In the genomic region with DNA sequence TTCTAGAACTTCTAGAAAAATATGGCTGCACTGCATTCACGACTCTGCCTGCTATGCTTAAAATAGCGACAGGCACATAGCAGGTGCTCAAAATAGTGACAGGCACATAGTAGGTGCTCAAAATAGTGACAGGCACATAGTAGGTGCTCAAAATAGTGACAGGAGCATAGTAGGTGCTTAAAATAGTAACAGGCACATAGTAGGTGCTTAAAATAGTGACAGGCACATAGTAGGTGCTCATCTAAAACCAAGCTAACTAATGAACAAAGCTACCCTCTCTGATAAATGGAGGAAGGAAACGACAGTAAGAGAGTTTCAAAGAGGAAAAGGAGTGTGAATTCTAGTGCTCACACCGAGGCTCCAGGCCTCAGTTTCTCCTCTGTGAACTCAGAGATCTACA, we compare ENCODE assay signal across 24 mouse cellular contexts. TPM values are rescaled to one million over a fixed set of nuclear protein-coding genes. Genes with fewer than 3 reads are reported as not detected.
DNase-seq lines count a peak whose midpoint lies in the region; ATAC-seq and TF ChIP-seq lines count a peak whose summit lies in the region.
"Had no signal": no experiment of that assay in that cellular context is flagged by ENCODE, and none has a peak within 500 bp of the region (broad histone marks: within the 10 kb centered on the region; RNA-seq: fewer than 3 reads in every experiment).

No protein-coding gene starts in this region.

- no peak overlapping the region for H3K27ac ChIP-seq in CH12.LX (ENCODE audit: insufficient read depth, low read depth)
- H3K27ac ChIP-seq in MEL (ENCODE audit: control insufficient read depth, low read depth, low read length), result no peak overlapping the region
- H3K27ac ChIP-seq in intestine, embryonic 15.5 days, result no peak overlapping the region
- no peak overlapping the region for H3K27ac ChIP-seq in liver, embryonic 11.5 days (ENCODE audit: low read depth, low read length)

- 86% methylated on average over 4 of the region's 4 CpGs for WGBS in intestine, embryonic 15.5 days
- WGBS in liver, embryonic 11.5 days, result 82% methylated on average over 4 of the region's 4 CpGs

- dilution Hi-C loops in CH12.LX (cut with MboI; ENCODE audit: extremely low pct_ligation_motif_present, extremely low pct_unique_long_range_greater_than_20kb, low sequenced_read_pairs), result no loop called here

- H3K79me2 ChIP-seq in CH12.LX (replicated peaks; ENCODE audit: control insufficient read depth, extremely low read depth, insufficient read depth, poor library complexity, severe bottlenecking) (no peaks in the 10 kb centered on the region), MEL (ENCODE audit: control insufficient read depth, insufficient read depth, low read length, poor library complexity) (no peaks in the 10 kb centered on the region)

- DNase-seq in CH12.LX (ENCODE audit: extremely low read depth) (no peak), MEL (ENCODE audit: low read depth, low spot score) (no peak)
- DNase-seq in liver, embryonic 11.5 days (ENCODE audit: low spot score), result no peak
- DNase-seq: adrenal gland, adult 2 months; adrenal gland, adult 8-10 months; adrenal gland, postnatal 10 days; adrenal gland, postnatal 14 days; adrenal gland, postnatal 25 days; adrenal gland, postnatal 36 days; B cell, adult 2 months; cerebellum, adult 11 months; cerebellum, adult 11-12 months; cerebellum, adult 18-20 months; cerebellum, adult 2 months; cerebellum, adult 8-10 months had no signal

- in situ Hi-C loops in CH12.LX (cut with MboI; ENCODE audit: low pct_ligation_motif_present, low pct_unique_long_range_greater_than_20kb, low sequenced_read_pairs), result no loop called here

- H3K9me3 ChIP-seq in CH12.LX (replicated peaks; ENCODE audit: low read length), result no peaks in the 10 kb centered on the region
- no peaks in the 10 kb centered on the region for H3K9me3 ChIP-seq in MEL (replicated peaks; ENCODE audit: insufficient read depth, low read length)
- no peaks in the 10 kb centered on the region for H3K9me3 ChIP-seq in intestine, embryonic 15.5 days
- H3K9me3 ChIP-seq in liver, embryonic 11.5 days (ENCODE audit: control insufficient read depth, low read length), result no peaks in the 10 kb centered on the region
- H3K9me3 ChIP-seq: G1E had no signal

- no peak for ATAC-seq in intestine, embryonic 15.5 days
- ATAC-seq in liver, embryonic 11.5 days (replicated peaks; ENCODE audit: low FRiP score), result no peak
- ATAC-seq: activated CD4-positive, CD25-positive, alpha-beta regulatory T cell, adult 4 months; CD4-positive, CD25-positive, alpha-beta regulatory T cell, adult 4 months; Patski had no signal

- TF ChIP-seq CTCF in CH12.LX (conservative IDR thresholded peaks at IDR 0.05 in 1 of 2, IDR thresholded peaks at IDR 0.05 in 1 of 2; ENCODE audit: low read depth in 2 of 2, low read length in 2 of 2) (no peak), MEL (IDR thresholded peaks at IDR 0.05 in 2 of 3, conservative IDR thresholded peaks at IDR 0.05 in 1 of 3; ENCODE audit: control insufficient read depth in 1 of 3, insufficient read depth in 1 of 3, low read depth in 2 of 3, low read length in 3 of 3, poor library complexity in 1 of 3, severe bottlenecking in 1 of 3) (no peak)

- H3K4me3 ChIP-seq in CH12.LX (replicated peaks in 1 of 3; ENCODE audit: low read depth in 2 of 3, low read length in 2 of 3, poor library complexity in 1 of 3), result no peak overlapping the region
- no peak overlapping the region for H3K4me3 ChIP-seq in MEL (ENCODE audit: control insufficient read depth in 1 of 2, insufficient read depth in 1 of 2, low read depth in 2 of 2, low read length in 2 of 2)
- no peak overlapping the region for H3K4me3 ChIP-seq in intestine, embryonic 15.5 days (replicated peaks)
- H3K4me3 ChIP-seq in liver, embryonic 11.5 days (ENCODE audit: low read depth, low read length), result no peak overlapping the region

- H3K4me2 ChIP-seq in CH12.LX (ENCODE audit: insufficient read depth, low read depth, poor library complexity, severe bottlenecking), result no peak overlapping the region
- no peak overlapping the region for H3K4me2 ChIP-seq in intestine, embryonic 15.5 days (replicated peaks)
- no peak overlapping the region for H3K4me2 ChIP-seq in liver, embryonic 11.5 days

- no peak for TF ChIP-seq RAD21 in CH12.LX (IDR thresholded peaks at IDR 0.05; ENCODE audit: low read depth, low read length)
- no peak for TF ChIP-seq RAD21 in MEL (IDR thresholded peaks at IDR 0.05; ENCODE audit: low read depth, low read length)

- H3K36me3 ChIP-seq in CH12.LX (replicated peaks in 1 of 2; ENCODE audit: control insufficient read depth in 1 of 2, insufficient read depth in 1 of 2, low read length in 1 of 2) (no peaks in the 10 kb centered on the region), MEL (ENCODE audit: control insufficient read depth in 1 of 2, insufficient read depth in 2 of 2, low read length in 2 of 2) (peaks cover 0 to 2% of the 10 kb centered on the region in 2 experiments; a peak in 1 of 4 replicates)
- H3K36me3 ChIP-seq in intestine, embryonic 15.5 days, result no peaks in the 10 kb centered on the region
- no peaks in the 10 kb centered on the region for H3K36me3 ChIP-seq in liver, embryonic 11.5 days (ENCODE audit: control insufficient read depth, insufficient read depth, low read length)
- H3K36me3 ChIP-seq: G1E had no signal

- H3K4me1 ChIP-seq in CH12.LX (ENCODE audit: control insufficient read depth in 1 of 2, insufficient read depth in 2 of 2) (no peaks in the 10 kb centered on the region), MEL (ENCODE audit: control insufficient read depth in 1 of 2, insufficient read depth in 2 of 2, low read length in 2 of 2) (peaks cover under 1 to 8% of the 10 kb centered on the region in 2 experiments; a peak in 3 of 4 replicates)
- no peaks in the 10 kb centered on the region for H3K4me1 ChIP-seq in intestine, embryonic 15.5 days (replicated peaks)
- H3K4me1 ChIP-seq in liver, embryonic 11.5 days (replicated peaks; ENCODE audit: control insufficient read depth, insufficient read depth, low read length), result no peaks in the 10 kb centered on the region

- no peak overlapping the region for H3K9ac ChIP-seq in CH12.LX (ENCODE audit: insufficient read depth, low read depth)
- H3K9ac ChIP-seq in MEL (ENCODE audit: control insufficient read depth, low read depth, low read length, poor library complexity, severe bottlenecking), result no peak overlapping the region
- H3K9ac ChIP-seq in intestine, embryonic 15.5 days, result no peak overlapping the region
- H3K9ac ChIP-seq in liver, embryonic 11.5 days (ENCODE audit: low read depth, low read length), result no peak overlapping the region

- TF ChIP-seq POLR2A in CH12.LX (IDR thresholded peaks at IDR 0.05; ENCODE audit: low read depth, low read length) (no peak), MEL (IDR thresholded peaks at IDR 0.05; ENCODE audit: control insufficient read depth in 1 of 2, insufficient read depth in 1 of 2, low read depth in 1 of 2, low read length in 2 of 2, poor library complexity in 1 of 2) (no peak)

- H3K27me3 ChIP-seq in CH12.LX (replicated peaks), result no peaks in the 10 kb centered on the region
- no peaks in the 10 kb centered on the region for H3K27me3 ChIP-seq in MEL (ENCODE audit: control insufficient read depth in 1 of 2, insufficient read depth in 2 of 2, low read length in 2 of 2)
- H3K27me3 ChIP-seq in intestine, embryonic 15.5 days (replicated peaks), result no peaks in the 10 kb centered on the region
- H3K27me3 ChIP-seq in liver, embryonic 11.5 days (replicated peaks; ENCODE audit: control insufficient read depth, insufficient read depth, low read length), result no peaks in the 10 kb centered on the region

- TF ChIP-seq EP300 in CH12.LX (IDR thresholded peaks at IDR 0.05; ENCODE audit: low read length), result no peak
- no peak for TF ChIP-seq EP300 in MEL (IDR thresholded peaks at IDR 0.05; ENCODE audit: low read depth in 1 of 2, low read length in 2 of 2)

TF ChIP-seq in CH12.LX, 34 proteins besides CTCF, POLR2A, EP300 and RAD21:
- TF ChIP-seq TCF12 (IDR thresholded peaks at IDR 0.05; ENCODE audit: low read depth, low read length) (no peak), CHD1 (IDR thresholded peaks at IDR 0.05; ENCODE audit: low read depth, low read length) (no peak), ZKSCAN1 (IDR thresholded peaks at IDR 0.05; ENCODE audit: borderline replicate concordance, low read depth, low read length) (peak; percentile 95)

TF ChIP-seq in MEL, 35 proteins besides CTCF, POLR2A, EP300 and RAD21:
- TF ChIP-seq ZKSCAN1 (IDR thresholded peaks at IDR 0.05; ENCODE audit: low read depth, low read length) (peak; percentile 99), ZNF384 (IDR thresholded peaks at IDR 0.05; ENCODE audit: low read depth, low read length) (no peak)

RNA-seq across cellular contexts. Expression of gene Six3, which starts 29.2 kb away (rescaled TPM):
- not detected in 2 replicates for total RNA-seq in CH12.LX (2012; rRNA removed)
- not detected in 2 replicates for total RNA-seq in CH12.LX (2014; rRNA removed)
- polyA plus RNA-seq in CH12.LX (2012; ENCODE audit: insufficient read length, low read depth), result not detected in 2 replicates
- not detected in 2 replicates for total RNA-seq in MEL (2012; rRNA removed)
- not detected for polyA plus RNA-seq in MEL (2012; ENCODE audit: insufficient read depth in 1 of 2, insufficient read length in 2 of 2, low read depth in 1 of 2, low replicate concordance in 2 of 2, missing spikeins in 1 of 2)
- polyA plus RNA-seq in intestine, embryonic 15.5 days (2015; fragmentation: Nextera tagmentation; extraction: Ambion mirVana), result not detected in 2 replicates
- polyA plus RNA-seq in liver, embryonic 11.5 days (2014; fragmentation: Nextera tagmentation; extraction: Ambion mirVana), result not detected in 2 replicates
- total RNA-seq: adrenal gland, adult 18-20 months; adrenal gland, adult 2 months; adrenal gland, adult 8-10 months; adrenal gland, postnatal 10 days; adrenal gland, postnatal 14 days; adrenal gland, postnatal 25 days; adrenal gland, postnatal 36 days; adrenal gland, postnatal 4 days; ES-E14 had no signal
- polyA plus RNA-seq: activated CD4-positive, CD25-positive, alpha-beta regulatory T cell, adult 4 months; adrenal gland, adult 2 months; C2C12; G1E had no signal

Comparison
In these comparisons a context has a peak if more than half of its experiments do, and no peak if none do; other contexts are left out.
1. Of the 35 proteins assayed by ChIP-seq in both MEL and CH12.LX: peak only in MEL: none; only in CH12.LX: none; in both: ZKSCAN1; in neither: 34.